Mouse (Mus musculus) lung, postnatal 0 days (tissue): ENCODE data around the gene H2bfm.

Experiments used
- CTCF ChIP-seq: IDR thresholded peaks from 2 replicates; pipeline ENCODE4 v1.5.1; 2016; ENCODE audit warnings: antibody characterized with exemption, mild to moderate bottlenecking
- EP300 ChIP-seq: IDR thresholded peaks from 2 replicates; pipeline ENCODE4 v1.6.1; 2016; ENCODE audit warnings: antibody characterized with exemption, mild to moderate bottlenecking, control low read depth

DNA sequence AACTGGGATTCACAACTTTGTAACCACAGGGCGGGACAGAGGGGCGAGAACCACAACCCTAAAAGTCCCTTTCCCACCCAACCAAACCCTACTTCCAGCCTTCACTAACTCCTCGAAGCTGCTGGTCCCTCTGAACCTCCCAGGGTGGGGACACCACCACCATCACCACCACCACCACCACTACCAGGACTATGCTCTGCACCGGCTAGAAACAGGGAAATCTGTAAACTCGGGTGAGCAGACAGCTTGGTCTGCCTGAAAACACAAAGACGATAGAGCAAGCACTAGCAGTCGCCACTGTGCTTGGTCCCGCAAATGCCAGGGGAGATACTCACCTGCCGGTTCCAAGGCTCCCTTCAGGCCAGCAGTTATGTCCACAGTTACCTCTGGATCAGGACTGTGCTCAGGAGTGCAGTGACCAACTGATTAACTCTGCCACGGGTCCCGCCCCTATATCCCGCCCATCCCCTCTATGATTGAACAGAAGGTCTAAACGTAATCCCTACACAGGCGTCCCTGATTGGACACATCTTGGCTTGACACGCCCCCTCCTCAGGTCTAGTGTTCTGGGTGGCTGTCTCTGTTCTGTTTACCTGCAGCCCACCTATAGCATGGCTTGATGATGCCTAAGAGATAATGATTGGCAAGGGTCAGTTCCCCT, 49.4 kb downstream of the H2bfm start, which contains the start of the genes Tmsb15l and Tmsb15b1:
- TF ChIP-seq CTCF (no peak), EP300 (no peak)
